Mouse (Mus musculus): ENCODE measurements around the gene Stmn3.
A peak's percentile ranks its signal among the peaks of the same experiment; 100 is the strongest.

The Stmn3 gene

GRCm38 (mm10) chr2:181314080-181314810, at the start of gene Stmn3:
Stmn3 (minus strand) TSS chr2:181314500.
- DNase-seq = peak; percentile 83

GRCm38 (mm10) chr2:181363946-181364345, 49.6 kb upstream of the Stmn3 start:
- DNase-seq = no peak

- DNase-seq = no peak
These were observed 42.5 kb upstream of the Stmn3 start for GRCm38 (mm10) chr2:181356780-181357179.

- DNase-seq = no peak
These were observed 28.5 kb upstream of the Stmn3 start for GRCm38 (mm10) chr2:181342766-181343165.

GRCm38 (mm10) chr2:181340426-181340825, 26.1 kb upstream of the Stmn3 start:
- DNase-seq = peak; percentile 68

GRCm38 (mm10) chr2:181334023-181334422, 19.7 kb upstream of the Stmn3 start:
- peak; percentile 58 for DNase-seq

- no peak for DNase-seq
These were observed 18.2 kb upstream of the Stmn3 start for GRCm38 (mm10) chr2:181332542-181332941.

GRCm38 (mm10) chr2:181326098-181326497, 11.8 kb upstream of the Stmn3 start:
- no peak for DNase-seq

- no peak for DNase-seq
These were observed 7.8 kb upstream of the Stmn3 start for GRCm38 (mm10) chr2:181322136-181322535.

GRCm38 (mm10) chr2:181320103-181320499, 5.8 kb upstream of the Stmn3 start:
- DNase-seq = no peak

- DNase-seq = peak; percentile 76
These were observed 5.2 kb upstream of the Stmn3 start, which contains the start of gene Rtel1 for GRCm38 (mm10) chr2:181319248-181320102. Rtel1 (plus strand) TSS chr2:181319739.

- peak; percentile 71 for DNase-seq
These were observed 788 bp downstream of the Stmn3 start for GRCm38 (mm10) chr2:181313344-181314079.

- DNase-seq = no peak
These were observed 1.3 kb downstream of the Stmn3 start for GRCm38 (mm10) chr2:181313006-181313343.

- peak; percentile 45 for DNase-seq
These were observed 1.9 kb downstream of the Stmn3 start for GRCm38 (mm10) chr2:181312435-181312834.

GRCm38 (mm10) chr2:181307144-181307804, 7.0 kb downstream of the Stmn3 start:
- peak; percentile 64 for DNase-seq

GRCm38 (mm10) chr2:181304944-181305343, 9.4 kb downstream of the Stmn3 start:
- no peak for DNase-seq

- no peak for DNase-seq
These were observed 12.3 kb downstream of the Stmn3 start for GRCm38 (mm10) chr2:181302041-181302440.

GRCm38 (mm10) chr2:181290937-181291336, 23.4 kb downstream of the Stmn3 start:
- no peak for DNase-seq

GRCm38 (mm10) chr2:181288691-181289090, 25.6 kb downstream of the Stmn3 start:
- DNase-seq = no peak

- DNase-seq = peak; percentile 98
These were observed 26.3 kb downstream of the Stmn3 start, which contains the start of gene Gmeb2 for GRCm38 (mm10) chr2:181287958-181288350. Gmeb2 (minus strand) TSS chr2:181288035.

GRCm38 (mm10) chr2:181287338-181287957, 26.9 kb downstream of the Stmn3 start:
- peak; percentile 86 for DNase-seq
